Mouse (Mus musculus) heart, postnatal 36 days (tissue): ENCODE results near the gene Zfp207. TPM values are rescaled to one million over a fixed set of nuclear protein-coding genes. Genes with fewer than 3 reads are reported as not detected.
"Not testable (repeated sequence)": the region's sequence is repeated elsewhere in the genome, so short reads cannot be mapped to it uniquely, and the experiment has no call there.

Experiments used
- DNase-seq, 2 experiments: peaks; one replicate each; pipeline ENCODE4 v3.0.0; 2021 to 2022
- intact Hi-C: fragments of 180-260 bp; cut with DNase I; formaldehyde crosslinking; loops from one replicate; pipeline ENCODE4 v1.15.1; 2025
- total RNA-seq, 2 experiments: library from RNA; stranded (reverse); gene quantifications; 2 replicates each; pipeline ENCODE4 v1.2.3; 2021

The Zfp207 gene
- total RNA-seq, 2 experiments from 2014 or later = 64.0 to 74.5 TPM

DNA sequence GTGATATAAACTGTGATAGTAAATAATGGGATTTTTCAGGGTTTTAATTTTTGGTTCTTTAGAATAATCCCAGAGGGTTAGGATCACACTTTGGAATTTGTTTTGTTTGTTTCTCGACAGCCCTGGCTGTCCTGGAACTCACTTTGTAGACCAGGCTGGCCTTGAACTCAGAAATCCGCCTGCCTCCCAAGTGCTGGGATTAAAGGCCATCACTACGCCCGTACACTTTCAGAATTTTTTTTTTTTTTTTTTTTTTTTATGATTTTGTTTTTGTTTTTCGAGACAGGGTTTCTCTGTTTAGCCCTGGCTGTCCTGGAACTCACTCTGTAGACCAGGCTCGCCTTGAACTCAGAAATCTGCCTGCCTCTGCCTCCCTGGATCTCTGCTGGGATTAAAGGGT, 24.8 kb downstream of the Zfp207 start:
- intact Hi-C loops, DNase-seq: not testable (repeated sequence)

DNA sequence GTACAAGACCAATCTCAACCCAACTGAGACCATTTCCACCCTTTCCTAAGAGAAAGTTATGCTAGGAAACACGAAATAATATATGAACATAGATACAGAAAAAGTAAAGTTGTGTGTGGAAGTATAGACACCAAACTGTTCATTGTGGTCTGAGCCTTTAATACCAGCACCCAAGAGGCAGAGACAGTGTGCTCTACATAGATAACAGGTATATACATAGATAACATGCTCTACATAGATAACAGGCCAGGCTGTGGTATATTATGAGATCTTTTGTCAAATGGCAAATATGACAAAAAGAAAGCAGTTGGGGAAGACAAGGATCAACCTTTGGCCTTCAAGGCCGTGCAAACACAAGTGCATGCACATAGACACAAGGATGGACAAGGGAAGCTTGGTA, 27.3 kb downstream of the Zfp207 start:
- no peak for DNase-seq
- intact Hi-C loops = no loop called here

DNA sequence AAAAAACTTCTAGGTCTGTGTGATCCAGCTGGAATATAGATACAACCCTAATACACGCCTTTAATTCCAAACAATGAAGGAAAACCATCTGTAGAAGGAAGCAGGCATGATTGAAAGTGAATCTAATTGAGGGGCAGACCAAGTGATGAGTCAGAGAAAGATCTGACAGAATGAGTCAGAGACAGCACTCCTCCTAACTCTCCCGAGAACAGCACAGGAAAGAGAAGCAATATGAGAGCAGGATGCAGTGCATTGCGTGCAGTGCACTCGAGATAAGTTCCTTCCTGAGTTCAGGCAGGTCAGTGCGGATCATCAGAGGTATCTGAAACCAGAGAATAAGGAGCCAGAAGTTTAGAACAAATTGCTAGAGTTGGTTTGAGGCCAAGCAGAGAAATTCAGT, 34.0 kb downstream of the Zfp207 start:
- intact Hi-C loops = no loop called here

DNA sequence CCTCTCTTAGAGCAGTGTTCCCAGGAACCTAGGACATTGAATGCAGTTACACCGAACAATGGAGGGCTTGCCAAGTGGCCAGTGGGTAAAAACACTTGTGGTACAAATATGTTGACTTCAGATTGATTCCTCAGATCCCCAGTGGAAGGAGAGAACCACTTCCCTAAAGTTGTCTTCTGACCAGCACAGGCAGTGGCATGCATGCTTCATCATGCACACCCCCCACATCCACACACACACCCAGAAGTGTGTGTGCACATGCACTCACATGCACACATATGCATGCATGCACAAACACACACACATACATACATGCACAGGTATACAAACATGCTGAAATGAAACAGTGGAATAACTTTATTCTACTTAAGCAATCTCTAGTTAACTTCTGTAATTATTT, 36.7 kb downstream of the Zfp207 start:
- DNase-seq = no peak
- intact Hi-C loops = no loop called here

More for the DNA sequence above, 34.0 kb downstream of the Zfp207 start:
- no peak for DNase-seq

DNA sequence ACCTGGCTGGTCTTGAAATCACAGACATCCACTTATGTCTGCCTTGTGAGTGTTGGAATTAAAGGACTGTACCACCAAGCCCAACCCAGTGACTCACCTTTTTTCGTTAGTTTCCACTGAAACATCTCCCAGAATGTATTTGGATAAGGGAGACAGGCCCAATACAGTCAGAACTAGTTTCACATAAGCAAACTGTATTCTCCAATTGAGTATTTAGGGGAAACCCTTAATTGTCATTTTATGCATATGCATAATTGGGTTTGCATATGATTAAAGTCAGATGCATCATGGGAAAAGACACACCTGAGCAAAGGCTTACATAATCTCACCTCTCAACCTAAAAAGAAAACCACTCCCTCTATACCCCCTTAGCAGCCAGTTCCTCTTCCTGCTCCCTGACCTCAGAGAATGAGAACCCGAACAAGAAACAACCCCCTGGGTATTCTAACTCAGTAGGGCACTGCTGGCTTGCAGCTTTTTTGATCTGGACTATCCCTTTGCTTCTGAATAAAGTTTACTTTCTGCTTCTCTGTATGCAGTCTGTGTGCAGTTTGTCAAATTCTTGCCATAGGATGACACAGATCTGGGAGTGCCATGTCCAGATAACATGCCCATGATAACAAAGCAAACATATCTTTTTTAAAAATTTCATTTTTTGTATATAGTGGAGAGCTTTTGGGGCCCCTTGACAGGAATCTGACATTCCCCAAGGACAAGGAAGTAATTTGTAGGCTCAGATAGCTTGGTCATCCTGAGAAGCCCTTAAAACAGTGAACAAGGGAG, 37.3 kb downstream of the Zfp207 start:
- intact Hi-C loops = no loop called here
- no peak for DNase-seq

DNA sequence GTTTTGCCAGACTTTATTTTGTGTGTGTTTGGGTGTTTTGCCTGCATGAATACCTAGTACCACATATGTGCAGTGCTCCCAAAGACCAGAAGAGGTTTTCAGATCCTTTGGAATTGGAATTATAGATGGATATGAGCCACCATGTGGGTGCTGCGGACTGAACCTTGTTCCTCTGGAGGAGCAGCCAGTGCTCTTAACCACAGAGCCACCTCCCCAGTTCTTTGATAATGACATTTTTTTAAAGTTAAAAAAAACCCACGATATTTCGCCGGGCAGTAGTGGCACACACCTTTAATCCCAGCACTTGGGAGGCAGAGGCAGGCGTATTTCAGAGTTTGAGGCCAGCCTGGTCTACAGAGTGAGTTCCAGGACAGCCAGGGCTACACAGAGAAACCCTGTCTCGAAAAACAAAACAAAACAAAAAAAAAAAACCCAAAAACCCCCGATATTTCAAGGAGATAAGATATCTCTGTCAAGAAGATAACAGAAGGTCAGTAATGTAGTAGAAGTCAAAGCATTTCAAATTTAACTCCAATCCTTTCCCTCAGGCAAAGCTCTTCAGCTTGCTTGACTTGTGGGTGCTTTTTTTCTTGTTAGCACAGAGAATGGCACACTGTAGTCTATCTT, 38.5 kb downstream of the Zfp207 start:
- intact Hi-C loops = no loop called here
- DNase-seq = no peak

DNA sequence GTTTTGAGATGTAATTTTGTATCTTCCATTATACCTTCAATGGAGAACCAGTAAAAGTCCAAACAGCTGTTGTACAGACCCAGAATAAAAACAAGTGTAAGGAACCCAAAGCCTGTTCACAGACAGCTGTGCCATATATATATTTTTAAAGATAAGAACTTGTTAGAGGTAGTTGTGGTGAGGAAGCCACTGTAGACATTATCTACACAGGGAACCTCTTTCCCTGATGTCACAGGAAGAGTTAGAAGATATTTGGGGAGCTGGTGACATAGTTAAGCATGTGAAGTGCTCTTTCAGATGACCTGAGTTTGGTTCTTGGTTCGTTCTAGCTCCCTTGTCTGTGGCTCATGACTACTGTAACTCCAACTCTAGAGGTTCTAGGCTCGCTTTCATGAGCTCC, 41.6 kb downstream of the Zfp207 start:
- intact Hi-C loops = no loop called here
- DNase-seq = no peak

DNA sequence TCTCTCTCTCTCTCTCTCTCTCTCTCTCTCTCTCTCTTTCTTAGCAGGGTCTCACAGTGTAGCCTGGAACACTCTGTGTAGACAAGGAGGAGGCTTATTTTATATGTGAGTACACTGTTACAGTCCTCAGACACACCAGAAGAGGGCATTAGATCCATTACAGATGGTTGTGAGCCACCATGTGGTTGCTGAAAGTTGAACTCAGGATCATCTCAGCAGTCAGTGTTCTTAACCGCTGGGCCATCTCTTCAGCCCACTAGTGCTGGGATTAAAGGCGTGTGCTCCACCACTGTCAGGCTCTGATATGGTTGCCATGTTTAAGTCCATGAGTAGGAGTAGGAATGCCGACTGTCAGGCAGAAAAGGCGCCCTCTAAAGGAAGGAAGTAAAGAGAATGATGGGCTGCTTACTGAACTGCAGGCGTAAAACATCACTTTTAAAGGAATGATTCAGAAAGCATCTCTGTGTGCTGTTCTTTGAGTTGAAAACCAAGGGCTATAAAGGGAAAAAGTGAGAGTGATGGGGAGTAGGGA, 42.2 kb downstream of the Zfp207 start:
- no peak for DNase-seq
- intact Hi-C loops = no loop called here

DNA sequence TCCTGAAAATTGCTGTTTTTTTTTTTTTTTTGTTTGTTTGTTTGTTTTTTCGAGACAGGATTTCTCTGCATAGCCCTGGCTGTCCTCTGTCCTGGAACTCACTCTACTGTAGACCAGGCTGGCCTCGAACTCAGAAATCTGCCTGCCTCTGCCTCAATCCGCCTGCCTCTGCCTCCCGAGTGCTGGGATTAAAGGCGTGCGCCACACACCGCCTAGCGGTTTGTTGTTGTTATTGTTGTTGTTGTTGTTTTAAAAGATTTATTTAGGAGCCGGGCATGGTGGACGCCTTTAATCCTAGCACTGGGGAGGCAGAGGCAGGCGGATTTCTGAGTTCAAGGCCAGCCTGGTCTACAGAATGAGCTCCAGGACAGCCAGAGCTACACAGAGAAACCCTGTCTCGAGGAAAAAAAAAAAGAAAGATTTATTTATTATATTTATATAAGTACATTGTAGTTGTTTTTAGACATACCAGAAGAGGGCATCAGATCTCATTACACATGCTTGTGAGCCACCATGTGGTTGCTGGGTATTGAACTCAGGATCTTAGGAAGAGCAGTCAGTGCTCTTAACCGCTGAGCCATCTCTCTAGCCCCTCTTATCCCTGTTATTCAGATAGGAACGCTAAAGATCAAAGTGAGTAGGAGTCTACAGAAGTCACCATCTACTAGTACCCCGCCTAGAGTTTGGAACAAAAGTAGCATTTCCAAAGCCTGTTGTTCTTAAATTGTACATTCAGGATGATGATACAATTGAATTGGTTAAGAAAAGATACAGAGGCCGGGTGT, 43.1 kb downstream of the Zfp207 start:
- intact Hi-C loops, DNase-seq: not testable (repeated sequence)

DNA sequence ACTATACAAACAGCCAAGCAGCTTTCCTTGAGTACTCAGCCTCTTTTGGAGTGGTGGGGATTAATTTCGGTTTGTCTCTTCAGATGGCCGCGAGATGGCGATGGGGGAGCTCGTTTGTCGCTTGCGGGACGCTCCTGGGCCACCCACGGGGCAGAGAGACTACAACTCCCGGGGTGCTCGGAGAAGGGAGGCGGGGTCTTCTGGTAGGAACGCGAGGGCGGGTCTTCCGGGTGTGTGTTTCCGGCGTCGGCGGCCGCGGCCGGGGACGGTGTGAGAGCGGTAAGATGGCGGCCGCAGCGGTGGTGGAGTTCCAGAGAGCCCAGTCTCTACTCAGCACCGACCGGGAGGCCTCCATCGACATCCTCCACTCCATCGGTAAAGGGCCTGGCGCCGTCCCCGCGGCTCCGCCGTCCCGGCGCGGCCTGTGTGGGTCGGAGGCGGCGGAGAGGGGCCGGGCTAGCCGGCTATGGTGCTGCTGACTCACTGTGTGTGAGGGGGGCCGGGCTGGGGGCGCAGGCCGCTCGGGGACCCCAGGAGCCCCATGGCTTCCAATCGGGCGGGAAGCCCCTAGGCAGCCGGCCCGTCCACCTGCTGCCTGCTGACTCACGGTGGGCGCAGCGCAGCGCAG, 45.4 kb downstream of the Zfp207 start, which contains the start of gene Psmd11:
Psmd11 (plus strand) TSS at position 235 of the 628 bp plus-strand sequence.
- peak; percentile 93 for DNase-seq
- intact Hi-C loops = loop anchor here (1.0 kb wide), 1 partner anchor 242 kb away; no protein-coding TSS in a partner anchor

DNA sequence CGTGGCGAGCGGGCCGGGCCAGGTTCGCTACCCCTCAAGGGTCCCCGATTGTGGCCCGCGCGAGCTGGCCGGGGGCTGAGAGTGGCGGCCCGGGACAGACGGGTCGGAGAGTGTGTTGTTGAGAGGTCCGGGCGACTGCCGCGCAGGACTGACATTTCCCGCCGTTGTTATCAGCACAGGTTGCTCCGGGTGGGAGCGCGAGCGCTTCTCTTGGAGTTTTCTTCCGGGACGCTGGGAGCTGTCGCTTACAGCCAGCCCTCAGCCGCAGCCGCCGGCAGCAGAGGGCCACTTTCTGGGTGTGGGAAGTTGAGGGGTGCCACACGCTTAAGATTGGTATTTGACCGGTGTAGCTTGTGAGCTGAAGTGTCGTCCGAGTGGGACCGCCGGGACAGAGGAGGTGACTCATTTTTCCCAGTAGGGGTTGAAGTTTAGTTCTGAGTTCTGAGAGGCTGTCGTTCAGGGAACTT, 46.0 kb downstream of the Zfp207 start:
- DNase-seq = peak in 1 of 2 experiments; percentile 43
- intact Hi-C loops = no loop called here

DNA sequence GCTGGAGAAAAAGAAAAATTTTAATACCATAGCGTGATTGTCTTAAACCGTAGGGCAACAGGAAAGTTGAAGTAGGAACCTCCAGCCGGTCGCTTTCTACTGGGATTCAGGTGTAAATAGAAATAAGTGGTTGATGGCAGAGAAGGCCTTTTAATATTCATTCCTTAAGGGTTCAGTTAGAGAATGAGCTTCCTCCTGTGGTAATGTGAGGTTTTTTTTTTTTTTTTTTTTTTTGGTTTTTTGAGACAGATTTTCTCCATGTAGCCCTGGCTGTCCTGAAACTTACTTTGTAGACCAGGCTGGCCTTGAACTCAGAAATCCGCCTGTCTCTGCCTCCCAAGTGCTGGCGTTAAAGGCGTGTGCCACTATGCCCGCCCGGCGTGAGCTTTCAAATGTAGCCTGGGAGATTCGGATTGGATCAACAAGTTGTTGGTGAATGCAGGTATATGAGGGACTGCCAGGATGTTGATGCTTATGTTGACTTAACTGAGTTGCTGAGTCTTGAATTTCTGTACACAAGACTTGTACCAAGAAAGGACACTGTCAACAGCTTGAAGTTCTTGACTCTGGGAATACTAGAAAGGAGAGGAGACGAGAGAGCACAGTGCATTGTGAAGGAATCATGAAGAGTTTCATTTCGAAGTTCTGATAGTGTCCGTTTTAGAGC, 46.6 kb downstream of the Zfp207 start:
- DNase-seq = no peak
- intact Hi-C loops = no loop called here

DNA sequence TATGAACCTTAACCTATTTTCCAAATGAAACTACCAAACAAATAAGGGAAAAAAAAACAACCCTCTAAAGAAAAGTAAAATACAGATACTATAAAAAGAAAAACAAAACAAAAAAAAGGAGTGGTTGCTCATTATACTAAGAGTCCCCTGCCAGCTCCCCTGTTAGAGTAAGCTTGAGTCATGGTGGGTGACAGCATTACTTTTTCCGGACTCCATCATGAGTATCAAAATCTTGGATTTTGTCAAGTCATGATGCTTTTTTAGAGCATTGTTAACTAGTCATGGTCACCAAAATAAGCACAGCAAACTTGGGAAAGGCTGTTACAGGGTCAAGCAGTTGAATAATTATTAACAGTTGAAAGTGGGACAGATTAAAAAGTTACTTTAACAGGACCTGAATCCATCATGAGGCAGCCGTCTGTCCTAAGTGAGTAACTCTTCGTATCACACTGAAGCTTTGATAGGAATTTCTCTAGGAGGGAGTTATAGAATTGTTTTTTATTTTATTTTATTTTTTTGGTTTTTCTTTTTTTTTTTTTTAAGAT, 47.4 kb downstream of the Zfp207 start:
- intact Hi-C loops = no loop called here
- no peak for DNase-seq

DNA sequence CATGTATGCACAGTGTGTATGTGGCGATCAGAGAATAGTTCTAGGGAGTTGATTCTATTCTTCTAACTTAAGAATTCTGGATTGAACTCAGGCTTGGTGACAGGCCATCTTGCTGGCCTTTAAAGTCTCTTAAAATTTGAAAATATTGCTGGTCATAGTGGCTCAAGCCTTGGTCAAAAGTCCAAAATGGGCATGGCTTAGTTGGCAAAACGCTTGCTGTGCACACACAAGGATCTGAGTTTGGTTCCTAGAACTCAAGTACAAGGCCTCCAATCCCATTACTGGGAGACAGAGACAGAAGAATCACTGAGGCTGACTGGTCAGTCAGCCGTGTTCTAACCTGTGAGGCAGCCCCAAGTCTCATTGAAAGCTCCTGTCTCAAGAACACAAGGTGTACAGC, 63.8 kb downstream of the Zfp207 start:
- no peak for DNase-seq
- intact Hi-C loops = no loop called here

DNA sequence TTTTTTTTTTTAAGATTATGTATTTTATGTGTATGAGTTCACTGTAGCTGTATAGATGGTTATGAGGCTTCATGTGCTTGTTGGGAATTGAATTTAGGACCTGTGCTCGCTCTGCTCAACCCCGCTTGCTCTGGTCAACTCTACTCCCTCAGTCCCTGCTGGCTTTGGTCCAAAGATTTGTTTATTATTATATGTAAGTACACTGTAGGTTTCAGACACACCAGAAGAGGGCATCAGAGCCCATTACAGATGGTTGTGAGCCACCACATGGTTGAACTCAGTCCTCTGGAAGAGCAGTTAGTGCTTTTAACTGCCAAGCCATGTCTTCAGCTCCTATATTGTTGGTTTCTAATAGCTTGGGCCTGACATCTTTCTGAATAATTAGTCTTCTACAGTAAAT, 66.8 kb downstream of the Zfp207 start:
- intact Hi-C loops = no loop called here
- DNase-seq = no peak

DNA sequence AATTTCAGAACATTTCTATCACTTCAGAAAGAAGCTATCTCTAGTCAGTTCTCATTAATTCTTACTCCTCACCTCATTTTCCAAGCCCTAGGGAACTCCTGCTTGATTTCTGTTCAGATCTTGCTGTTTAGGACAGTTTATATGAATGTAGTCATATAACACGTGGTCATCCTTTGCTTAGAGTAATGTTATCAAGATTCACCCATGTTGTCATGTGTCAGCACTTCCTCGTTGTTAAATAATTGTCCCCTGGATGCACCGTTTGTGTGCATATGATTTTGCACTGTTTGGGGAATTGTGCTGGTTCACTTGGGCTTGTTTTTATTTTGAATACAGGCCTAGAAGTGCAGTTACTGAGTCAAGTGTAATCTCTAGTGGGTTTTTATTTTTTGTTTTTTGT, 69.2 kb downstream of the Zfp207 start:
- no peak for DNase-seq
- intact Hi-C loops = no loop called here

DNA sequence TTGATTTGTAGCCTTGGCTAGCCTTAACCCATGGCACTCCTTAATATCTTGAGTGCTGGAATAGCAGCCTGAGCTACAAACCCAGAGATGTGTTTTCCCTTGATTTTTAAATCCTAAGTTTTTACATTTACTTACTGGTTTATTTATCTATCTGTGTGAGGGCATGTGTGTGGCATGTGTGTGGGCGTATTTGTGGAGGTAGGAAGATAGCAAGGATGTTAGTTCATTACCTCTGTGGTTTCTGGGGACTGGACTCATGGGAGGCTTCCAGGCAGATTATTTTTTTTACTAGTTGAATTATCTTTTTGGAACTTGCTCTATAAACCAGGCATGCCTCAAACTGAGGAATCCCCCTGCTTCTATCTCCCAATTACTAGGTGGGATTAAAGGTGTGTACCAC, 70.1 kb downstream of the Zfp207 start:
- intact Hi-C loops = no loop called here

More for the DNA sequence above, 70.1 kb downstream of the Zfp207 start:
- no peak for DNase-seq
